Mouse (Mus musculus): ENCODE results near the gene Ptrh1.

DNA sequence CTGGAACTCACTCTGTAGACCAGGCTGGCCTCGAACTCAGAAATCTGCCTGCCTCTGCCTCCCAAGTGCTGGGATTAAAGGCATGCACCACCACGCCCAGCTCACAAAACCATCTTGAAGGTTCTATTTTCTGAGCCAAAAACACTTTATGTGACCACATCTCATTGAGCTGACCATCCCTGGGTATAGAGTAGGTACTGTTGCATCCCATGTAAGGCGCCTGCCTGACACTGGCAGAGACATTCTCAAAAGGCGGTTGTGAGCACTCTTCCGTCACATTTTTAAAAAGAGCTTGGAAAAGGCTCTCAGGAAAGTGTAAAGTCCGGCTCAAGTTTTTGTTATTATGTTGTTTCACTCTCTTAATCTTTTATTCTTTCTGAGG is 18.9 kb upstream of the Ptrh1 start:
- TF ChIP-seq POLR2A (IDR thresholded peaks at IDR 0.05; ENCODE audit: low read depth, low read length) (no peak), CTCF (conservative IDR thresholded peaks at IDR 0.05; ENCODE audit: insufficient read depth, insufficient read length, low read depth, low read length) (no peak)
